Mouse (Mus musculus) heart, embryonic 15.5 days (tissue): Measurements from ENCODE around the gene Pds5b. TPM values are rescaled to one million over a fixed set of nuclear protein-coding genes. Genes with fewer than 3 reads are reported as not detected.
"Not testable (repeated sequence)": the region's sequence is repeated elsewhere in the genome, so short reads cannot be mapped to it uniquely, and the experiment has no call there.

Source experiments
- ATAC-seq: fragments of 200-750 bp; cut with Nextera tagmentation; replicated peaks from 2 replicates; pipeline ENCODE4 v1.8.0; 2017; ENCODE audit warnings: low read depth, moderate TSS enrichment; ENCODE audit not compliant: insufficient number of reproducible peaks, insufficient read depth, low FRiP score
- H3K27ac ChIP-seq: fragments of 300-500 bp; sonication (generic); 2 replicates; pipeline ENCODE4 v1.5.1; 2015; ENCODE audit warnings: mild to moderate bottlenecking, inconsistent platforms
- H3K27me3 ChIP-seq: fragments of 300-500 bp; sonication (generic); 2 replicates; pipeline ENCODE4 v1.6.1; 2015; ENCODE audit warnings: inconsistent platforms
- H3K36me3 ChIP-seq: fragments of 300-500 bp; sonication (generic); 2 replicates; pipeline ENCODE4 v1.6.1; 2015; ENCODE audit warnings: mild to moderate bottlenecking, inconsistent platforms
- H3K4me1 ChIP-seq: fragments of 300-500 bp; sonication (generic); replicated peaks from 2 replicates; pipeline ENCODE4 v1.6.1; 2015; ENCODE audit warnings: inconsistent platforms
- H3K4me2 ChIP-seq: fragments of 300-500 bp; sonication (generic); 2 replicates; pipeline ENCODE4 v1.6.1; 2015; ENCODE audit warnings: inconsistent platforms, mild to moderate bottlenecking, moderate library complexity
- H3K4me3 ChIP-seq: fragments of 300-500 bp; sonication (generic); 2 replicates; pipeline ENCODE4 v1.5.1; 2015; ENCODE audit warnings: mild to moderate bottlenecking, inconsistent platforms
- H3K9ac ChIP-seq: fragments of 300-500 bp; sonication (generic); 2 replicates; pipeline ENCODE4 v1.6.1; 2015; ENCODE audit warnings: mild to moderate bottlenecking, inconsistent platforms
- H3K9me3 ChIP-seq: fragments of 300-500 bp; sonication (generic); replicated peaks from 2 replicates; pipeline ENCODE4 v1.6.1; 2016; ENCODE audit warnings: inconsistent platforms
- WGBS: fragments of 180-500 bp; shearing (Covaris S2); methylation state at CpG from one replicate; pipeline ENCODE4 v1.1.7; 2015; ENCODE audit warnings: mixed read lengths; 5-methylcytosine and 5-hydroxymethylcytosine counted together
- polyA plus RNA-seq: library from polyadenylated mRNA; unstranded; fragments of >200 nt; fragmentation: Nextera tagmentation; extraction: Ambion mirVana; gene quantifications from 2 replicates; pipeline ENCODE4 v1.2.1, GENCODE M21; 2015

Gene Pds5b
- polyA plus RNA-seq = 16.0 and 23.8 TPM in 2 replicates

DNA sequence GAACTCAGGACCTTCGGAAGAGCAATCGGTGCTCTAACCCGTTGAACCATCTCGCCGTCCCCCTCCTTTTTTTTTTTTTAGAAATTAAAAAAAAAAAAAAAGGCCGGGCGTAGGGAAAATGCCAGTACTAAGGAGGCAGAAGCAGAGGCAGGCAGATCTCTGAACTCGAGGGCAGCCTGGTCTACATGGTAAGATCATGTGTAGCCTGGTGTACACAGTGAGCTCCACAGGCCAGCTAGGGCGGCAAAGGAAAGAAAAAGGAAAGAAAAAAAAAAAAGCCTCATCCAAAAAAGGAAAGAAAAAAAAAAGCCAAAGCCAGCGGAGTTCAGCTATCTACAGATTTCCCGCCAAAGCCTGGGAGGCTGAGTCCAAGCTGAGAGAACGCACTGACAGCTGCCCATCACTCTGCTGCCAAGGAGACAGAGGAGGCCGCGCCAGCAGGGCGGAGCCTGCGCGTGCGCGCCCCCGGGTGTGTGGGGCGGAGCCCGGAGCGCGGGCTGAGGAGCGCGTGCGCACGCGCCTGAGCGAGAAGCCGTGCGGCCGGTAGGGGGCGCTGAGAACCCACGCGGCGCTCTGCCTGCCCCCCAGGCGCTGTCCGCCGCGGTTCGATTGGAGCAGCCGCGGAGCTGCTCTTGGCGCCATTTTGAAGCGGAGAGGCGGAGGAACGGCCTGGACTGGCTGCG is at the start of gene Pds5b:
Pds5b (plus strand) TSS at position 587 of the 683 bp plus-strand sequence.
- H3K9me3 ChIP-seq = no peaks in the 10 kb centered on the region
- H3K9ac ChIP-seq = peak within 1 kb of the TSS; percentile 92
- peaks cover 7% of the 10 kb centered on the region for H3K4me1 ChIP-seq
- 12% methylated on average over 49 of the region's 49 CpGs for WGBS
- no peaks in the 10 kb centered on the region for H3K36me3 ChIP-seq
- H3K4me2 ChIP-seq = peak within 1 kb of the TSS; percentile 64
- no peaks in the 10 kb centered on the region for H3K27me3 ChIP-seq
- peak within 1 kb of the TSS; percentile 95 for H3K27ac ChIP-seq
- peak within 1 kb of the TSS; percentile 98 for H3K4me3 ChIP-seq
- peak; percentile 94 for ATAC-seq

DNA sequence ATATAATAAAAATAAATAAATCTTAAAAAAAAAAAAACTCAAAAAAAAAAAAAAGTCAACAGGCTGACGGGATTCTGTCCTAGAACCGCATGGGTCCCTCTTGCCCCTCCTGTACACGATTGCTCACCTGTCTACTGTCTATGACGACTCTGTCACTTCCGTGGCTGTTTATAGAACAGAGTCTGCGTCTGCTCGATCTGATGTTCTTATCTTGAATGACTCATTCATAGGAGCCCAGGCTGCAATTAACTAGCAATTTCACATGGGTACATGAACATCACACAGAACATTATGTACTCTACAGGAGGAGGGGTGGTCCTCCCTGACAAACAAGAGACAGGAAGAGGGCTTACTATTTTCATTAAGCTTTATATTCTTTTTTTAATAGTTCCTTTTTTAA is 48.0 kb upstream of the Pds5b start:
- no peaks in the 10 kb centered on the region for H3K27me3 ChIP-seq
- 43% methylated on average over 7 of the region's 7 CpGs for WGBS
- ATAC-seq = peak; percentile 50; the same call in 1 of the 2 replicates
- H3K4me1 ChIP-seq = 0 out of 2 replicates have a peak, but pooled peaks cover 2% of the 10 kb centered on the region
- no peaks in the 10 kb centered on the region for H3K9me3 ChIP-seq
- no peak overlapping the region for H3K4me2 ChIP-seq
- no peak overlapping the region for H3K9ac ChIP-seq
- H3K36me3 ChIP-seq = no peaks in the 10 kb centered on the region
- no peak overlapping the region for H3K4me3 ChIP-seq
- no peak overlapping the region for H3K27ac ChIP-seq

GRCm38 (mm10) chr5:150629272-150629671 is 44.3 kb upstream of the Pds5b start:
- Histone ChIP-seq H3K4me1 (0 out of 2 replicates have a peak, but pooled peaks cover 2% of the 10 kb centered on the region), H3K4me2 (no peak overlapping the region), H3K36me3 (peaks cover 3% of the 10 kb centered on the region), H3K9ac (no peak overlapping the region), H3K27ac (no peak overlapping the region), H3K9me3 (no peaks in the 10 kb centered on the region), H3K27me3 (no peaks in the 10 kb centered on the region), H3K4me3 (no peak overlapping the region)
- 98% methylated on average over 1 of the region's 1 CpGs for WGBS
- ATAC-seq = no peak

- Histone ChIP-seq H3K27ac (no peak overlapping the region), H3K9ac (no peak overlapping the region), H3K27me3 (no peaks in the 10 kb centered on the region), H3K4me2 (no peak overlapping the region), H3K36me3 (peaks cover 7% of the 10 kb centered on the region), H3K4me3 (no peak overlapping the region), H3K4me1 (0 out of 2 replicates have a peak, but pooled peaks cover 2% of the 10 kb centered on the region), H3K9me3 (no peaks in the 10 kb centered on the region)
- WGBS = 76% methylated on average over 2 of the region's 2 CpGs
- ATAC-seq = no peak
Measured at GRCm38 (mm10) chr5:150629692-150630091, 43.8 kb upstream of the Pds5b start.

GRCm38 (mm10) chr5:150641440-150641839 is 32.1 kb upstream of the Pds5b start:
- 78% methylated on average over 3 of the region's 3 CpGs for WGBS
- Histone ChIP-seq H3K4me3 (no peak overlapping the region), H3K36me3 (peaks cover 44% of the 10 kb centered on the region), H3K4me2 (no peak overlapping the region), H3K4me1 (no peaks in the 10 kb centered on the region), H3K9me3 (no peaks in the 10 kb centered on the region), H3K27me3 (no peaks in the 10 kb centered on the region), H3K9ac (no peak overlapping the region), H3K27ac (no peak overlapping the region)
- no peak for ATAC-seq

DNA sequence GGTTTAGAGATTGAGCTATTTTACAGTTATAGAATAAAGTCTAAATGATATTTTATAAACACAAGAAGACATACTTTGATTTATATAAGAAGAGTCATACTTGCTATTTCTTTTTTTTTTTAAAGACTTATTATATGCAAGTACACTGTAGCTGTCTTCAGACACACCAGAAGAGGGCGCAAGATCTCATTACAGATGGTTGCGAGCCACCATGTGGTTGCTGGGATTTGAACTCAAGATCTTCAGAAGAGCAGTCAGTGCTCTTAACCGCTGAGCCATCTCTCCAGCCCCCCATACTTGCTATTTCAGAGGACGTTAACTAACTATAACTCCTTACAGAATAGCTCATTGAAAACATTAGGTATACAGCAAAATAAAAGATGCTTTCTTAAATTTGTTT is 30.1 kb upstream of the Pds5b start:
- peaks cover 36% of the 10 kb centered on the region for H3K36me3 ChIP-seq
- not testable (repeated sequence) for ATAC-seq, H3K9me3 ChIP-seq, H3K4me2 ChIP-seq, H3K9ac ChIP-seq, H3K4me3 ChIP-seq, H3K27ac ChIP-seq, H3K27me3 ChIP-seq, H3K4me1 ChIP-seq
- 95% methylated on average over 4 of the region's 4 CpGs for WGBS

- WGBS = 94% methylated on average over 4 of the region's 4 CpGs
Measured at GRCm38 (mm10) chr5:150644926-150645325, 28.6 kb upstream of the Pds5b start.

GRCm38 (mm10) chr5:150652578-150652977 is 21.0 kb upstream of the Pds5b start:
- 79% methylated on average over 2 of the region's 2 CpGs for WGBS
- H3K9me3 ChIP-seq = no peaks in the 10 kb centered on the region
- H3K27me3 ChIP-seq = no peaks in the 10 kb centered on the region
- H3K4me2 ChIP-seq = no peak overlapping the region
- peaks cover 18% of the 10 kb centered on the region for H3K36me3 ChIP-seq
- H3K4me1 ChIP-seq = peaks cover 3% of the 10 kb centered on the region
- H3K27ac ChIP-seq = no peak overlapping the region
- no peak overlapping the region for H3K4me3 ChIP-seq
- H3K9ac ChIP-seq = no peak overlapping the region
- ATAC-seq = no peak

More at GRCm38 (mm10) chr5:150644926-150645325, 28.6 kb upstream of the Pds5b start:
- Histone ChIP-seq H3K27ac (no peak overlapping the region), H3K27me3 (no peaks in the 10 kb centered on the region), H3K4me2 (no peak overlapping the region), H3K9me3 (no peaks in the 10 kb centered on the region), H3K4me3 (no peak overlapping the region), H3K4me1 (no peaks in the 10 kb centered on the region), H3K9ac (no peak overlapping the region), H3K36me3 (peaks cover 43% of the 10 kb centered on the region)
- no peak for ATAC-seq

DNA sequence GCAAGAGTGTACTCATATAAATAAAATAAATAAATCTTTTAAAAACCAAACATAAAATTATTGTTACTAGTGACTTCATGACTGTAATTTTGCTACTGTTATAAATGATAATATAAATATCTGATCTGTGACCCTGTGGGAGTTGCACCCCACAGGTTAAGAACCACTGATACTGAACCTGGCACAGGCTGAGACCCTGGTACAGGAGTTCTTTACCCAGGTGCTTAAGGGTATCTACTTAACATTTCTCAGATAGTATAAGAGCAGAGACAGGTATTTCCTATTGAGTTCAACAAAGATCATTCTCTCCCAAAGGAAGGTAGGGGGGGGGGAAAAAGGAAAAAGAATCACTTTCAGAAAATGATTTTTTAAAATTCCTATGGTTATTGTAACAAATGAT is 19.0 kb upstream of the Pds5b start:
- H3K9me3 ChIP-seq = no peaks in the 10 kb centered on the region
- H3K4me3 ChIP-seq = no peak overlapping the region
- no peak for ATAC-seq
- no peak overlapping the region for H3K9ac ChIP-seq
- no peak overlapping the region for H3K4me2 ChIP-seq
- peaks cover 10% of the 10 kb centered on the region for H3K4me1 ChIP-seq
- no peaks in the 10 kb centered on the region for H3K27me3 ChIP-seq
- H3K36me3 ChIP-seq = peaks cover 9% of the 10 kb centered on the region
- no peak overlapping the region for H3K27ac ChIP-seq

GRCm38 (mm10) chr5:150659425-150659824 is 14.1 kb upstream of the Pds5b start:
- H3K4me2 ChIP-seq, H3K9me3 ChIP-seq, H3K4me3 ChIP-seq, H3K9ac ChIP-seq, H3K27me3 ChIP-seq, H3K27ac ChIP-seq, ATAC-seq: not testable (repeated sequence)
- Histone ChIP-seq H3K36me3 (peaks cover 14% of the 10 kb centered on the region; the same call in 1 of the 2 replicates), H3K4me1 (peaks cover 23% of the 10 kb centered on the region)
- 89% methylated on average over 6 of the region's 6 CpGs for WGBS

GRCm38 (mm10) chr5:150660296-150660695 is 13.2 kb upstream of the Pds5b start:
- not testable (repeated sequence) for H3K4me3 ChIP-seq, ATAC-seq, H3K27me3 ChIP-seq, H3K9ac ChIP-seq, H3K9me3 ChIP-seq, H3K4me2 ChIP-seq, H3K27ac ChIP-seq
- H3K36me3 ChIP-seq = peaks cover 14% of the 10 kb centered on the region; the same call in 1 of the 2 replicates
- peaks cover 21% of the 10 kb centered on the region for H3K4me1 ChIP-seq
- 88% methylated on average over 3 of the region's 3 CpGs for WGBS

- not testable (repeated sequence) for ATAC-seq, H3K27ac ChIP-seq, H3K9me3 ChIP-seq, H3K27me3 ChIP-seq, H3K9ac ChIP-seq
- peak overlapping the region; percentile 29 for H3K4me3 ChIP-seq
- WGBS = 36% methylated on average over 7 of the region's 7 CpGs
- peaks cover 18% of the 10 kb centered on the region for H3K4me1 ChIP-seq
- H3K36me3 ChIP-seq = peaks cover 14% of the 10 kb centered on the region; the same call in 1 of the 2 replicates
- H3K4me2 ChIP-seq = peak overlapping the region; percentile 65
Measured at GRCm38 (mm10) chr5:150663926-150664325, 9.6 kb upstream of the Pds5b start.
